Mouse (Mus musculus): Measurements from ENCODE around the gene Mb21d2. TPM values are rescaled to one million over a fixed set of nuclear protein-coding genes. Genes with fewer than 3 reads are reported as not detected.
A peak's percentile ranks its signal among the peaks of the same experiment; 100 is the strongest.

The Mb21d2 gene
- total RNA-seq, 2 experiments from 2014 or later, result 11.4 to 12.5 TPM

DNA sequence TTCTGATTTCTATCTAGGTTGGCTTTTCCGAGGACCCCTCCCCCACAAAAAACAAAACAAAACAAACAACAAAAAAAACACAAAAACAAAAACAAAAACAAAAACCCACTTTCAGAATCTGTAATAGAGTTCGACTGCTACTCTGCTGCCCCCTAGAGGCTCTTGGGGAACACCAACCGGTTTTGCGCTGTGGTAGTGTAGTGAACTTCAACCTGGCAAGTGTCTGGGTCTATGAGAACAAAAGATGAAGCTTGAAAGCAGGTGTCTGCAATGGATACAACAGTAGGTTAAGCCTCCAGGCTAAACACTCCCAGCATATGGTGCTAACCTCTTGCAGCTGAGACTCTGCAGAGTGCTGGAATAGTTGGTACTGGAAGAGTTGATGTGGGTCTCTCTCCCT, 136.4 kb downstream of the Mb21d2 start:
- DNase-seq (ENCODE audit: low spot score in 2 of 2), result peak in 1 of 2 experiments; percentile 21

Other genes starting within 250 kb of the Mb21d2 start
- 1 to 10 TPM; 2.5 to 3.0 TPM for gene Fgf12, start 176.6 kb downstream of the Mb21d2 start, total RNA-seq (2021)